Mouse (Mus musculus): Measurements from ENCODE around the gene Olfr105-ps.

The Olfr105-ps gene

GRCm38 (mm10) chr17:37378733-37379132 lies at the start of gene Olfr105-ps:
Olfr105-ps (plus strand) TSS chr17:37379033.
- no peak for DNase-seq (ENCODE audit: low spot score in 2 of 2)

GRCm38 (mm10) chr17:37339598-37339997 lies 39.2 kb upstream of the Olfr105-ps start, which contains the start of gene Olfr103:
Olfr103 (minus strand) TSS chr17:37339698.
- no peak for DNase-seq (ENCODE audit: low spot score in 2 of 2)

GRCm38 (mm10) chr17:37359282-37359681 lies 19.6 kb upstream of the Olfr105-ps start, which contains the start of gene Olfr104-ps:
Olfr104-ps (plus strand) TSS chr17:37359582.
- DNase-seq (ENCODE audit: low spot score in 2 of 2): no peak

GRCm38 (mm10) chr17:37390093-37390492 lies 11.3 kb downstream of the Olfr105-ps start, which contains the start of gene Olfr106-ps:
Olfr106-ps (plus strand) TSS chr17:37390393.
- no peak for DNase-seq (ENCODE audit: low spot score in 2 of 2)

GRCm38 (mm10) chr17:37398926-37399325 lies 20.1 kb downstream of the Olfr105-ps start, which contains the start of gene Olfr107:
Olfr107 (plus strand) TSS chr17:37399226.
- no peak for DNase-seq (ENCODE audit: low spot score in 2 of 2)

GRCm38 (mm10) chr17:37413380-37413779 lies 34.5 kb downstream of the Olfr105-ps start:
- no peak for DNase-seq (ENCODE audit: low spot score in 2 of 2)

Measured in heart, adult 9 months (tissue).